8 mouse cellular contexts compared by ENCODE assay signal in genomic region chr16:91645995-91646602, GRCm38 (mm10). TPM values are rescaled to one million over a fixed set of nuclear protein-coding genes. Genes with fewer than 3 reads are reported as not detected.
A peak's percentile ranks its signal among the peaks of the same experiment; 100 is the strongest.
DNase-seq lines count a peak whose midpoint lies in the region; ATAC-seq lines count a peak whose summit lies in the region.

No protein-coding gene starts in this region.

- H3K4me1 ChIP-seq in hindbrain, embryonic 13.5 days (replicated peaks) = peaks cover 17% of the 10 kb centered on the region

- peak overlapping the region; percentile 92 for H3K4me2 ChIP-seq in hindbrain, embryonic 13.5 days

- WGBS in hindbrain, embryonic 13.5 days = 2% methylated on average over 11 of the region's 11 CpGs

- peak overlapping the region; percentile 99; the same call in 1 of the 2 replicates for H3K27ac ChIP-seq in hindbrain, embryonic 13.5 days

- H3K36me3 ChIP-seq in hindbrain, embryonic 13.5 days = peaks cover 21% of the 10 kb centered on the region

- no peak for ATAC-seq in hindbrain, embryonic 13.5 days (ENCODE audit: low FRiP score)

- intact Hi-C loops in gastrocnemius, postnatal 36 days (cut with DNase I) = loop anchor here (5.0 kb wide), 2 partner anchors 41 to 49 kb away; partner anchors contain the start of genes Donson and Tmem50b

- H3K9ac ChIP-seq in hindbrain, embryonic 13.5 days = peak overlapping the region; percentile 91

- H3K9me3 ChIP-seq in hindbrain, embryonic 13.5 days = no peaks in the 10 kb centered on the region

- H3K27me3 ChIP-seq in hindbrain, embryonic 13.5 days = no peaks in the 10 kb centered on the region

- DNase-seq in spleen, postnatal 36 days (ENCODE audit: low spot score in 2 of 2) = peak; percentile 42 to 50
- no peak for DNase-seq in spleen, adult 18-20 months
- DNase-seq in c-Kit-positive CD71-negative TER-119-negative erythroid progenitor cells, embryonic 14.5 days (ENCODE audit: low read depth) = peak; percentile 66
- DNase-seq in lung, postnatal 36 days = peak; percentile 15
- peak; percentile 32 to 50 for DNase-seq in thymus, postnatal 10 days (ENCODE audit: low spot score in 2 of 2)
- DNase-seq in gastrocnemius, postnatal 36 days = no peak
- no peak for DNase-seq in layer of hippocampus, postnatal 10 days (ENCODE audit: low spot score in 2 of 2)

- H3K4me3 ChIP-seq in hindbrain, embryonic 13.5 days = peak overlapping the region; percentile 73

RNA-seq across cellular contexts. Expression of gene Gart, which starts 0.7 kb away (rescaled TPM):
- polyA plus RNA-seq in hindbrain, embryonic 13.5 days (2015; fragmentation: Nextera tagmentation; extraction: Ambion mirVana) = 62.9 and 67.3 TPM in 2 replicates
- 10 to 100 TPM; 48.3 to 57.9 TPM for total RNA-seq in gastrocnemius, postnatal 36 days (2021)
- total RNA-seq in layer of hippocampus, postnatal 10 days (2021) = 10 to 100 TPM; 51.1 to 54.2 TPM

RNA-seq across cellular contexts. Expression of gene Son, which starts 1.2 kb away (rescaled TPM):
- 138 and 140 TPM in 2 replicates for polyA plus RNA-seq in hindbrain, embryonic 13.5 days (2015; fragmentation: Nextera tagmentation; extraction: Ambion mirVana)
- total RNA-seq in gastrocnemius, postnatal 36 days (2021) = 100 to 1,000 TPM in 1 of 2 experiments, 10 to 100 TPM in 1; 87.4 to 101 TPM
- total RNA-seq in layer of hippocampus, postnatal 10 days (2021) = 100 to 1,000 TPM; 251 to 289 TPM

RNA-seq across cellular contexts. Expression of gene Dnajc28, which starts 27.3 kb away (rescaled TPM):
- 5.2 and 7.0 TPM in 2 replicates for polyA plus RNA-seq in hindbrain, embryonic 13.5 days (2015; fragmentation: Nextera tagmentation; extraction: Ambion mirVana)
- 10 to 100 TPM; 12.7 to 15.6 TPM for total RNA-seq in gastrocnemius, postnatal 36 days (2021)
- 1 to 10 TPM; 5.0 to 5.1 TPM for total RNA-seq in layer of hippocampus, postnatal 10 days (2021)

RNA-seq across cellular contexts. Expression of gene Donson, which starts 42.5 kb away (rescaled TPM):
- 18.8 and 21.0 TPM in 2 replicates for polyA plus RNA-seq in hindbrain, embryonic 13.5 days (2015; fragmentation: Nextera tagmentation; extraction: Ambion mirVana)
- total RNA-seq in gastrocnemius, postnatal 36 days (2021) = 1 to 10 TPM; 1.2 to 1.5 TPM
- total RNA-seq in layer of hippocampus, postnatal 10 days (2021) = 10 to 100 TPM; 19.9 to 23.8 TPM

RNA-seq across cellular contexts. Expression of gene Tmem50b, which starts 48.5 kb away (rescaled TPM):
- polyA plus RNA-seq in hindbrain, embryonic 13.5 days (2015; fragmentation: Nextera tagmentation; extraction: Ambion mirVana) = 69.1 and 69.5 TPM in 2 replicates
- total RNA-seq in gastrocnemius, postnatal 36 days (2021) = 10 to 100 TPM; 13.7 to 16.4 TPM
- total RNA-seq in layer of hippocampus, postnatal 10 days (2021) = 100 to 1,000 TPM; 114 to 119 TPM

Comparison
In these comparisons a context has a peak if more than half of its experiments do, and no peak if none do; other contexts are left out.
1. DNase-seq: peak in spleen, postnatal 36 days (2 of 2), c-Kit-positive CD71-negative TER-119-negative erythroid progenitor cells, embryonic 14.5 days (single experiment), lung, postnatal 36 days (single experiment) and thymus, postnatal 10 days (2 of 2); none in spleen, adult 18-20 months (0 of 2), gastrocnemius, postnatal 36 days (0 of 2) and layer of hippocampus, postnatal 10 days (0 of 2).